Mouse (Mus musculus): ENCODE data around the gene Ctsa. TPM values are rescaled to one million over a fixed set of nuclear protein-coding genes. Genes with fewer than 3 reads are reported as not detected.
"Not testable (repeated sequence)": the region's sequence is repeated elsewhere in the genome, so short reads cannot be mapped to it uniquely, and the experiment has no call there.

Ctsa gene
- polyA plus RNA-seq, 1 experiment from 2014 or later: 103 TPM

GRCm38 (mm10) chr2:164856309-164857100, 23.8 kb downstream of the Ctsa start:
- Histone ChIP-seq H3K4me1 (replicated peaks) (peaks cover 24% of the 10 kb centered on the region), H3K27ac (peak overlapping the region; percentile 53; the same call in 1 of the 2 replicates), H3K36me3 (no peaks in the 10 kb centered on the region), H3K4me2 (peak overlapping the region; percentile 95), H3K4me3 (replicated peaks) (peak overlapping the region; percentile 53), H3K9me3 (no peaks in the 10 kb centered on the region), H3K27me3 (peaks cover 71% of the 10 kb centered on the region), H3K9ac (replicated peaks) (no peak overlapping the region; the same call in 1 of the 2 replicates)
- peak; percentile 41; the same call in 1 of the 2 replicates for ATAC-seq (ENCODE audit: insufficient number of reproducible peaks, insufficient read depth, low FRiP score, low TSS enrichment, low read depth)
- WGBS: 1% methylated on average over 42 of the region's 42 CpGs

GRCm38 (mm10) chr2:164857101-164857821, 24.6 kb downstream of the Ctsa start, which contains the start of gene Pltp:
Pltp (minus strand) TSS chr2:164857711.
- Histone ChIP-seq H3K4me1 (replicated peaks) (peaks cover 32% of the 10 kb centered on the region), H3K27me3 (peaks cover 71% of the 10 kb centered on the region), H3K9me3 (no peaks in the 10 kb centered on the region), H3K27ac (peak within 1 kb of the TSS; percentile 53; the same call in 1 of the 2 replicates), H3K36me3 (no peaks in the 10 kb centered on the region), H3K4me2 (peak within 1 kb of the TSS; percentile 95), H3K4me3 (replicated peaks) (peak within 1 kb of the TSS; percentile 53), H3K9ac (replicated peaks) (peak within 1 kb of the TSS; percentile 61)
- peak; percentile 58; the same call in 1 of the 2 replicates for ATAC-seq (ENCODE audit: insufficient number of reproducible peaks, insufficient read depth, low FRiP score, low TSS enrichment, low read depth)
- WGBS: under 1% methylated on average over 46 of the region's 47 CpGs

DNA sequence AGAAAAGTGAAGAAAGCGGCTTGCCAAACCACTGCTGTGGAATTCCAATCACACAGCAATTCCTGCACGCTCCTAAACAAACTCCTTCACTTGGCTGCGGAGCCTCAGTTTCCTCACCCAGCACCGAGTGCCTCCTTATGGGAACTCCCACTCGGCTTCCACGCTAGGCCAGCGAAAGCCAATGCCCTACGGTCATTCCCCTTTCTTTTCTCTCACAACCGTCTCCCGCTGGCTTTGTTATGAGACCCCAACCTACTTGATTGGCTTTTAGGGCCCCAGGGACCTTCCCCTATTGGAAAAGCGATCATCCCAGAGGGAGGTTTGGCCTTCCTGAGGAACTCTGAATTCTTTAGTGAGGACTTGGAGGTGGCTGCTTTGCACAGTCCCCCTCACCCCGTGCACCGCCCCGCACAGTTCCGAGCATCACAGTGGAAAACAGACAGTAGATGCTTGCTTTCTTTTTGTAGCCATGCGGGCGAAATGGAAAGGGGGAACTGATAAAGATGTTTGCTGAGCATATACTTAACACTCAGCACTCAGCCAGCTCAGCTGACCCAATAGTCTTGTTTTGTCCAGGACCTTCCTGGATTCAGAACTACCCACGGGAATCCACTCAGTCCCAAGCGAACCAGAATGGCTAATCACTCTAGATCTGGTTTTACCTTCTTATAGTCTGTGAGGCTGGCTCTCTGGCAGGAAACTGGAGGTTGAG, 25.3 kb downstream of the Ctsa start:
- Histone ChIP-seq H3K4me2 (peak overlapping the region; percentile 95), H3K27me3 (peaks cover 66% of the 10 kb centered on the region), H3K36me3 (no peaks in the 10 kb centered on the region), H3K4me3 (replicated peaks) (peak overlapping the region; percentile 53), H3K9ac (replicated peaks) (peak overlapping the region; percentile 61), H3K4me1 (replicated peaks) (peaks cover 34% of the 10 kb centered on the region), H3K9me3 (no peaks in the 10 kb centered on the region), H3K27ac (no peak overlapping the region)
- ATAC-seq (ENCODE audit: insufficient number of reproducible peaks, insufficient read depth, low FRiP score, low TSS enrichment, low read depth): no peak; the same call in 1 of the 2 replicates
- WGBS: 4% methylated on average over 19 of the region's 19 CpGs

DNA sequence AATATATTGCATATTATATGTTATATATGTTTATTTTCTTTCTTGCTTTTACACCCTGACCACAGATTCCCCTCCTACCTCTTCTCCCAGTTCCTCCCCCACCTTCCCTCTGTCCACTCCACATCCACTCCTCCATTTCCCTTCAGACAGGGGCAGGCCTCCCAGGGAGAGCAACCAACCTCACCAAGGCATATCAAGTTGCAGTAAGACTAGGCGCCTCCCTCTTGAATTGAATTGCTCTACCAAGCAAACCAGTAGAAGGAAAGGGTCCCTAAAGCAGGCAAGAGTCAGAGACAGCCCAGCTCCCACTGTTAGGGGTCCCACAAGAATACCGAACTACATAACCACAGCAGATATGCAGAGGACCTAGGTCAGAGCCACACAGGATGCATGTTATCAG, 26.5 kb downstream of the Ctsa start:
- Histone ChIP-seq H3K27ac (no peak overlapping the region), H3K4me1 (replicated peaks) (peaks cover 34% of the 10 kb centered on the region), H3K36me3 (no peaks in the 10 kb centered on the region), H3K4me2 (no peak overlapping the region), H3K27me3 (peaks cover 61% of the 10 kb centered on the region), H3K9ac (replicated peaks) (no peak overlapping the region), H3K4me3 (replicated peaks) (no peak overlapping the region), H3K9me3 (no peaks in the 10 kb centered on the region)
- no peak for ATAC-seq (ENCODE audit: insufficient number of reproducible peaks, insufficient read depth, low FRiP score, low TSS enrichment, low read depth)
- 48% methylated on average over 2 of the region's 2 CpGs for WGBS

GRCm38 (mm10) chr2:164859640-164860432, 27.2 kb downstream of the Ctsa start:
- H3K9me3 ChIP-seq: no peaks in the 10 kb centered on the region
- H3K36me3 ChIP-seq: no peaks in the 10 kb centered on the region
- H3K9ac ChIP-seq (replicated peaks): no peak overlapping the region
- no peak for ATAC-seq (ENCODE audit: insufficient number of reproducible peaks, insufficient read depth, low FRiP score, low TSS enrichment, low read depth)
- H3K27me3 ChIP-seq: peaks cover 54% of the 10 kb centered on the region
- H3K27ac ChIP-seq: no peak overlapping the region
- no peak overlapping the region for H3K4me3 ChIP-seq (replicated peaks)
- WGBS: 46% methylated on average over 9 of the region's 9 CpGs
- peaks cover 34% of the 10 kb centered on the region for H3K4me1 ChIP-seq (replicated peaks)
- H3K4me2 ChIP-seq: no peak overlapping the region

DNA sequence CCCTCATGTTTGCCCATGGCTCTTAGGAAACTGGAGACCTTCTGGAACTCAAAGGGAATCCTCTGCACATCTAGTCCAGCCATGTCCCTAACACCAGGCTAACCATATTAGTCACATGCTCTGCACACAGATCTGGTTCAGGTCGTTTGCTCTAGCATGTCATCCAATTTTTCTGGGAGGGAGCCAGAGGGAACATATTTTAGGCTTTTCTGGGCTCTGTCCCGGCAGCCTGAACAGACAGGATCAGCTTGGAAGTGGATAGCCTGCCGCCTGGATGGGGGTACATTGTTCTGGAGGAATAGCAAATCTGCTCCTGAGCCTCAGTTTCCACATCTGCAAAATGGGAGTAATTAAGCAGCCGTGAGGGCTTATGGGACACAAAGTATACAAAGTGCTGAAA, 28.4 kb downstream of the Ctsa start:
- Histone ChIP-seq H3K36me3 (no peaks in the 10 kb centered on the region), H3K9ac (replicated peaks) (no peak overlapping the region), H3K4me1 (replicated peaks) (peaks cover 34% of the 10 kb centered on the region), H3K4me2 (no peak overlapping the region), H3K9me3 (no peaks in the 10 kb centered on the region), H3K4me3 (replicated peaks) (no peak overlapping the region), H3K27ac (no peak overlapping the region), H3K27me3 (peaks cover 42% of the 10 kb centered on the region)
- no peak for ATAC-seq (ENCODE audit: insufficient number of reproducible peaks, insufficient read depth, low FRiP score, low TSS enrichment, low read depth)
- 71% methylated on average over 4 of the region's 4 CpGs for WGBS

DNA sequence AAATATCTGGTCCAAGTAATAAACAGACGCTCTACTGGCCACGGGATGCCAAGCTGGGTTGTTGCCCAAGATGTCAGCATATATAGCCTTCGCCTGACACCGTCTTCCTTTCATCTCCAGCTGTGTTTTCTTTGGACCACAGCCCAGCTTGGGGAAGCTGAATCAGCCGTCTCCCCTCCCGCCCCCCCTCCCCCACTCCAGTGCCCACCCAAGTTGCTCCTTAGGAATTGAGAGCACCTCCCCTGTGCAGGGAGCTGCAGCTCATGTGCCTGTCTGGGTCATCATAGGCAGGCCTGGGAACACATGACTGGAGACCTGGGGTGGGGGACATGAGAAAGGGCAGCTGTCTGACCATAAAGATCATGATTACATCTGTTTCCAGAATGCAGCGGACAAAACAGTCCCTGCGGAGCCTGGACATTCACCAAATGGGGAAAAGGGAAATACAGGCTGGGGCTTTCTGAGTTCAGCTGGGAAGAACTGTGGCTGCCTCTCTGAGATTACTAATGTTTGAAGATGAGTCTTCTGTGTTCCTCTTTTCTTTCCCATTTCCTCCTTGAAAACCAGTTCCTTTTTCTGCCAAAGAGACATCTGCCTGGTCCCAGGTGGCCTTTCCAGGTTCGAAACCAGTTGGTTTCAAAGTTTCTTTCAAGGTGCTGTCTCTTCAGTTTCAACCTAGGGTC, 29.6 kb downstream of the Ctsa start:
- Histone ChIP-seq H3K4me3 (replicated peaks) (no peak overlapping the region), H3K27me3 (peaks cover 30% of the 10 kb centered on the region), H3K9ac (replicated peaks) (no peak overlapping the region), H3K27ac (peak overlapping the region; percentile 20; the same call in 1 of the 2 replicates), H3K4me2 (no peak overlapping the region), H3K9me3 (peaks cover 1% of the 10 kb centered on the region; the same call in 1 of the 2 replicates), H3K36me3 (no peaks in the 10 kb centered on the region), H3K4me1 (replicated peaks) (peaks cover 24% of the 10 kb centered on the region; the same call in 1 of the 2 replicates)
- ATAC-seq (ENCODE audit: insufficient number of reproducible peaks, insufficient read depth, low FRiP score, low TSS enrichment, low read depth): no peak
- WGBS: 38% methylated on average over 9 of the region's 9 CpGs

- not testable (repeated sequence) for ATAC-seq (ENCODE audit: insufficient number of reproducible peaks, insufficient read depth, low FRiP score, low TSS enrichment, low read depth); H3K4me2 ChIP-seq; H3K4me3 ChIP-seq (replicated peaks); H3K36me3 ChIP-seq; H3K9me3 ChIP-seq; H3K9ac ChIP-seq (replicated peaks); H3K27ac ChIP-seq
- H3K27me3 ChIP-seq: peaks cover 19% of the 10 kb centered on the region
- 88% methylated on average over 9 of the region's 9 CpGs for WGBS
- peaks cover 15% of the 10 kb centered on the region; the same call in 1 of the 2 replicates for H3K4me1 ChIP-seq (replicated peaks)
Measured at GRCm38 (mm10) chr2:164863411-164863810, 30.7 kb downstream of the Ctsa start.

GRCm38 (mm10) chr2:164864593-164864992, 31.9 kb downstream of the Ctsa start:
- no peak for ATAC-seq (ENCODE audit: insufficient number of reproducible peaks, insufficient read depth, low FRiP score, low TSS enrichment, low read depth)
- Histone ChIP-seq H3K9ac (replicated peaks) (no peak overlapping the region), H3K4me1 (replicated peaks) (peaks cover 10% of the 10 kb centered on the region; the same call in 1 of the 2 replicates), H3K27me3 (peaks cover 8% of the 10 kb centered on the region), H3K36me3 (no peaks in the 10 kb centered on the region), H3K4me2 (no peak overlapping the region), H3K9me3 (peaks cover 8% of the 10 kb centered on the region; the same call in 1 of the 2 replicates), H3K27ac (no peak overlapping the region), H3K4me3 (replicated peaks) (no peak overlapping the region)
- 80% methylated on average over 4 of the region's 4 CpGs for WGBS

Data from limb, embryonic 12.5 days (tissue).